Mouse (Mus musculus) limb, embryonic 10.5 days (tissue): ENCODE data around the gene Sectm1b. TPM values are rescaled to one million over a fixed set of nuclear protein-coding genes. Genes with fewer than 3 reads are reported as not detected.

Source experiments
- DNase-seq: peaks from one replicate; pipeline ENCODE4 v3.0.0-alpha.2; 2017; ENCODE audit warnings: low spot score
- H3K27ac ChIP-seq: fragments of 300-500 bp; sonication (generic); 2 replicates; pipeline ENCODE4 v1.5.1; 2016; ENCODE audit warnings: mild to moderate bottlenecking
- H3K27me3 ChIP-seq: fragments of 300-500 bp; sonication (generic); 2 replicates; pipeline ENCODE4 v1.6.1; 2016; ENCODE audit warnings: low read depth, mild to moderate bottlenecking; ENCODE audit not compliant: poor library complexity, severe bottlenecking
- H3K36me3 ChIP-seq: fragments of 300-500 bp; sonication (generic); 2 replicates; pipeline ENCODE4 v1.6.1; 2016; ENCODE audit warnings: mild to moderate bottlenecking, moderate library complexity
- H3K4me1 ChIP-seq: fragments of 300-500 bp; sonication (generic); 2 replicates; pipeline ENCODE4 v1.6.1; 2016
- H3K4me3 ChIP-seq: fragments of 300-500 bp; sonication (generic); 2 replicates; pipeline ENCODE4 v1.5.1; 2016; ENCODE audit warnings: mild to moderate bottlenecking, moderate library complexity
- H3K9me3 ChIP-seq: fragments of 300-500 bp; sonication (generic); replicated peaks from 2 replicates; pipeline ENCODE4 v1.6.1; 2016; ENCODE audit warnings: mild to moderate bottlenecking
- WGBS: fragments of 180-500 bp; shearing (Covaris S2); methylation state at CpG from one replicate; pipeline ENCODE4 v1.1.7; 2016; 5-methylcytosine and 5-hydroxymethylcytosine counted together
- polyA plus RNA-seq: library from polyadenylated mRNA; unstranded; fragments of >200 nt; fragmentation: Nextera tagmentation; extraction: Ambion mirVana; gene quantifications from 2 replicates; pipeline ENCODE4 v1.2.1, GENCODE M21; 2016

Sectm1b gene
- polyA plus RNA-seq, 1 experiment from 2014 or later: not detected

GRCm38 (mm10) chr11:121041636-121042035, 21.7 kb downstream of the Sectm1b start:
- H3K4me1 ChIP-seq: no peaks in the 10 kb centered on the region

DNA sequence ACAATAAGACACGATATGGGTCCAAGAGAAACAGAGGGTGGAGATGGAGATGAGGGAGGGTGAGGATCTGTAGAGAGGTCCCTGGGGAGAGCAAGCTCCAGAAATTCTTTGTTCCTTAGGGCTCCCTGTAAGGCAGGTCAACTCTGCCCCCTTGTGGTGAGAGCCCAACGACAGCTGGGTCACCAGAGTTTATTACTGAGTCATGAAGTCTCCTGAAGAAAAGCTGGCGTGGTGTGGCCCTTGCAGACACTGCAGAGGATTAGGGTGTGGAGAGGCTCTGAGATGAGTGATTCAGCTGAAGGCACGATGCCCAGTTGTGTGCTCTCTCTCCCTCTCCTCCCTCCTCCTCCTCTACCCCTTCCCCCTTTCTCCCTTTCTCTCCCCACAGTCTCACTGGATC, 22.2 kb downstream of the Sectm1b start:
- H3K4me1 ChIP-seq: no peaks in the 10 kb centered on the region
- H3K9me3 ChIP-seq: no peaks in the 10 kb centered on the region
- no peaks in the 10 kb centered on the region for H3K36me3 ChIP-seq
- 5% methylated on average over 4 of the region's 4 CpGs for WGBS
- H3K27ac ChIP-seq: no peak overlapping the region
- no peak overlapping the region for H3K4me3 ChIP-seq
- H3K27me3 ChIP-seq: no peaks in the 10 kb centered on the region; the same call in 1 of the 2 replicates
- peak; percentile 84 for DNase-seq

More at GRCm38 (mm10) chr11:121041636-121042035, 21.7 kb downstream of the Sectm1b start:
- no peaks in the 10 kb centered on the region; the same call in 1 of the 2 replicates for H3K27me3 ChIP-seq
- H3K36me3 ChIP-seq: no peaks in the 10 kb centered on the region
- DNase-seq: no peak
- H3K4me3 ChIP-seq: no peak overlapping the region
- H3K27ac ChIP-seq: no peak overlapping the region
- H3K9me3 ChIP-seq: no peaks in the 10 kb centered on the region
- WGBS: 73% methylated on average over 4 of the region's 4 CpGs

DNA sequence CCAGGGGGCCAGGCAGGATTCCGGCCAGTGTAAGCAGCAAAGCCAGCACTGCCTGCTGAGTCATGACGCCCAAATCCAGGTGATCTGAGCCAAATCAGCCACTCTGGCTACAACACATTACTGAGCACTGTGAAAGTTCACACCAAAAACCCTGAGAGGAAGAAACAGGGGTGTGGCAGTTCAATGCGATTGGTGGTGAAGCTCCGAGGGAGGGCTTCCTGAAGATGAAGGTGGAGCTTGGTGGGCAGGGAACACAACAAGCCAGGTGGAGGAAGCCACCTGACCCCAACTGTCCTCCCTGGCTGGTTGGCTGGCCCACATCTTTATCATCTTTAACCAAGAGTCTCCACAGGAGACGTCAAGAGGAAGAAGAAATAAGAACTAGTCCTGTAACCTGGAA, 24.1 kb downstream of the Sectm1b start, which contains the start of gene Cd7:
TSS of gene Cd7 (minus strand) at position 117 of the 400 bp plus-strand sequence.
- no peak within 1 kb of the TSS for H3K27ac ChIP-seq
- no peak within 1 kb of the TSS for H3K4me3 ChIP-seq
- no peaks in the 10 kb centered on the region for H3K27me3 ChIP-seq
- no peak for DNase-seq
- no peaks in the 10 kb centered on the region for H3K4me1 ChIP-seq
- WGBS: 71% methylated on average over 5 of the region's 5 CpGs
- no peaks in the 10 kb centered on the region for H3K9me3 ChIP-seq
- H3K36me3 ChIP-seq: no peaks in the 10 kb centered on the region

DNA sequence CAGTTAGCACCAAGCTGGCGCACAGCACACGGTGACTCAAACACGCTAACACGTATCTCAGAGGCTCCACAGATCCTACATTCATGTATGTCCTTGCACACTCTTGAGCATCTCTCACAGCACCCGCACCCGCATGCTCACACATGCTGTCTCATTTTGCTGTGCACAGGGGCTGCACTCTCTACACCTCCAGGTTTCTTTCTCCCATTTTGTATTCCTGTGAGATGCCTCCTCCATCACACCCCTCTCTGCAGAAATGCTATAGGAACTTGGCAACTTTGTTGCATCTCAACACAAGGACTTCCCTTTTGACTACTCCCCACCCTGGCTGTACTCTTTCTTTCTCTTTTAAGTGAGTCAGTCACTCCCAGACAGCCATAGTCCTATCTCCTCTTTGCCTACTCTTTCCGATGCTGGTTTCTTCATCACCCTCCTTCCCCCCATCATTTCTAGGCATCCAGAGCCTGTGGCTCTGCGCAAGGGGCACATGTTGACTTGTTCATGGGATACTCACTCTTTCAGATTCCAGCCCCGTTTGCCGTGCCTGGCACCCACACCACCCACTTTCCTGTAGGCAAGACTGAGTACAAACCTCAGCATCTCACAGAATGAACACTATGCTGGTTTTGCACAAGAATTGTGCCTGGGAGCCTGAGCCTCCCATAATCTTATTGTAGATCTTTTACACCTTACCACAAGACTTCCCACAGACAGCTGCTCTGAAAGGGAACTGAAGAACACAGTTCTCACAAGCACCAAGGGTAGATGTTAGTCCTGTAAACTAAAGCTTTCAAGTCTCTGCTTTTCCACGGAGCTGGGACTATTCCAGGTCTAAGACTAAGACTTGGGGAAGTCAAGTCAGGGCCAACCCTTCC, 24.8 kb downstream of the Sectm1b start:
- Histone ChIP-seq H3K4me1 (no peaks in the 10 kb centered on the region), H3K27ac (no peak overlapping the region), H3K27me3 (no peaks in the 10 kb centered on the region), H3K9me3 (no peaks in the 10 kb centered on the region), H3K36me3 (no peaks in the 10 kb centered on the region), H3K4me3 (no peak overlapping the region)
- 88% methylated on average over 11 of the region's 11 CpGs for WGBS
- no peak for DNase-seq

GRCm38 (mm10) chr11:121033118-121033517, 30.3 kb downstream of the Sectm1b start:
- no peaks in the 10 kb centered on the region for H3K4me1 ChIP-seq
- H3K36me3 ChIP-seq: no peaks in the 10 kb centered on the region
- no peaks in the 10 kb centered on the region for H3K27me3 ChIP-seq
- DNase-seq: no peak
- no peak overlapping the region for H3K27ac ChIP-seq
- H3K4me3 ChIP-seq: no peak overlapping the region
- WGBS: 86% methylated on average over 5 of the region's 5 CpGs
- no peaks in the 10 kb centered on the region for H3K9me3 ChIP-seq

DNA sequence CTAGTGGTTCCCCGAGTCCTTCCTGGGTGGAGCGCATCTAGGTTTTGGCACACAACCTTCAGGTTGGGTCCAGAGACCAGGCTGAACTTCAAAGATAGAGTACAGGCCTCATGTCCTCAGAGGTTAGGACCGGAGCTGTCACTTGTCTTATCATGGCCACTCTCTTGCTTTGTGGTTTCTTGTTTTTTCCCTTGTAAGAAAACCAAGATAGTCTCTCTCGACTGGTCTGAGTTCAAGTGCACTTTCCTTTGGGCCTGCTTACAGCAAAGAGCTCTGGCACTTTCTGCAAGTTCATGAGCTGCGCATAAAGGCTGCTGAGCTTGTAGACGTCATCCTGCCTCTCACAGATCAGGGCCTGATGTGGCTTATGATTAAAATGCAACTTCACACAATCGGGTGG, 36.1 kb downstream of the Sectm1b start:
- H3K27ac ChIP-seq: no peak overlapping the region
- H3K36me3 ChIP-seq: no peaks in the 10 kb centered on the region
- WGBS: 91% methylated on average over 7 of the region's 7 CpGs
- no peaks in the 10 kb centered on the region for H3K27me3 ChIP-seq
- H3K4me1 ChIP-seq: no peaks in the 10 kb centered on the region
- no peak for DNase-seq
- no peaks in the 10 kb centered on the region for H3K9me3 ChIP-seq
- H3K4me3 ChIP-seq: no peak overlapping the region

DNA sequence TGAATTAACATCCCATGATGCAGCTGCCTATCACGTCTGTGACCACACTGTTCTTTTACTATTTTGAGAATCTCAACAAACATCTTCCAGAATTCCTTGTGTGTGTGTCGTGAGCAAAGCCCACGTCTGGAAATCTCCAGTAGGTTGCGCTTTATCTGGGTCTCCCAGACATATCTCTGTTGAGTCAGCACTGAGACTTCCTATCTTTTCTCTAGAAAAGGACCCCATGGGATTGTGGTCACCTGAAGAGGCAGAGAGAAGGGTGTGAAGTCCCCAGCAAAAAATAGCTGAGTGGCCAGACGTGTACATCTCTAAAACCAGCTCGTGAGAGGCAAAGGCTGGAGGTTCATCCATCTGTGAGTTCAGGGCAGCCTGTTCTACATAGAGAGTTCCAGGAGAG, 39.2 kb downstream of the Sectm1b start:
- H3K4me3 ChIP-seq: no peak overlapping the region
- DNase-seq: no peak
- no peaks in the 10 kb centered on the region for H3K36me3 ChIP-seq
- no peak overlapping the region for H3K27ac ChIP-seq
- 77% methylated on average over 6 of the region's 6 CpGs for WGBS
- no peaks in the 10 kb centered on the region for H3K27me3 ChIP-seq
- H3K9me3 ChIP-seq: no peaks in the 10 kb centered on the region
- no peaks in the 10 kb centered on the region for H3K4me1 ChIP-seq

DNA sequence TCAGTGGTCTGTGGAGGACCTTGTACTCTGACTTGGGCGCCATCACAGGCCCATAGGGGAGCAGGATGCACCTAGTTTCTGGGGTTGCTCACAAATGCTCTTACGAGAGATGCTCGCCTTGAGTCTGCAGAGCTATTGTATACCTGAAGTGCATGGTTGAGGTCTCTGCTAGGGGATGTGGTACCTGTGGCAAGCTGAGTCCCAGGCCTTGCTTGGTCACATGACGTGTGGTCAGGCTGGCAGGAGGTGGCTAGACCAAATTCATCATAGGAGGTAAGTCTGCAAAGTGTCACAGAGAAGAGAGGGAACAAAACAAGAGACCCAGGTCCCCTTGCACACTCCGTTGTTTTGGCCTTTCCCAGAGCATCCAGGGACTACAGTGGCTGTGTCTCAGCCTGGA, 43.9 kb downstream of the Sectm1b start:
- DNase-seq: no peak
- Histone ChIP-seq H3K4me1 (peaks cover 6% of the 10 kb centered on the region; the same call in 1 of the 2 replicates), H3K36me3 (no peaks in the 10 kb centered on the region), H3K27me3 (0 out of 2 replicates have a peak, but pooled peaks cover 4% of the 10 kb centered on the region), H3K27ac (no peak overlapping the region), H3K4me3 (no peak overlapping the region), H3K9me3 (no peaks in the 10 kb centered on the region)
- WGBS: 80% methylated on average over 5 of the region's 5 CpGs

GRCm38 (mm10) chr11:121017703-121018102, 45.7 kb downstream of the Sectm1b start:
- Histone ChIP-seq H3K4me3 (no peak overlapping the region), H3K27ac (no peak overlapping the region), H3K27me3 (0 out of 2 replicates have a peak, but pooled peaks cover 4% of the 10 kb centered on the region), H3K36me3 (no peaks in the 10 kb centered on the region), H3K9me3 (no peaks in the 10 kb centered on the region), H3K4me1 (peaks cover 6% of the 10 kb centered on the region; the same call in 1 of the 2 replicates)
- WGBS: 41% methylated on average over 3 of the region's 3 CpGs
- peak; percentile 72 for DNase-seq

GRCm38 (mm10) chr11:121015472-121015871, 47.9 kb downstream of the Sectm1b start:
- DNase-seq: no peak
- H3K27me3 ChIP-seq: 0 out of 2 replicates have a peak, but pooled peaks cover 4% of the 10 kb centered on the region
- H3K9me3 ChIP-seq: no peaks in the 10 kb centered on the region
- WGBS: 65% methylated on average over 6 of the region's 6 CpGs
- H3K4me3 ChIP-seq: no peak overlapping the region
- peaks cover 6% of the 10 kb centered on the region; the same call in 1 of the 2 replicates for H3K4me1 ChIP-seq
- no peaks in the 10 kb centered on the region for H3K36me3 ChIP-seq
- H3K27ac ChIP-seq: no peak overlapping the region

DNA sequence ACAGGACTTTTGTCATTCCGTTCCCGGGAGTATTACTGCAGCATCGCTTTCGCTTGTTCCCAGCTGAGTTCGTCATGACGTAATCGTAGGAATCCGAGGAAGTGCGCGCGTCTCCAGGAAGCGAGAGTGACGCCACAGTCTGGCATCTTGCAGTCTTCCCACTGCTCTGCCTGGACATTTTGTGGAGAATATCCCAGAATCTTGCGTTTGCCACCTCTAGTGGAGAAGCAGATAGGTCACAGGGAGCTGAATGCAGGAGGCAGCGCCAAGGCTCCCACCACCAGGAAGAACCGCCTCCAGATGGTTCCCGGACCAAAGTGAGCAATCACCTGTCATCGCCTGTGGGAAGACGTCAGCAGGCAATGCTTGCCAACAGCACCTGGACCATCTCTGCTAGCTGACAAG, 48.5 kb downstream of the Sectm1b start:
- peak overlapping the region; percentile 22; the same call in 1 of the 2 replicates for H3K4me3 ChIP-seq
- H3K9me3 ChIP-seq: no peaks in the 10 kb centered on the region
- peaks cover 6% of the 10 kb centered on the region; the same call in 1 of the 2 replicates for H3K4me1 ChIP-seq
- no peak overlapping the region for H3K27ac ChIP-seq
- 0 out of 2 replicates have a peak, but pooled peaks cover 4% of the 10 kb centered on the region for H3K27me3 ChIP-seq
- WGBS: 57% methylated on average over 19 of the region's 19 CpGs
- no peak for DNase-seq
- H3K36me3 ChIP-seq: no peaks in the 10 kb centered on the region

DNA sequence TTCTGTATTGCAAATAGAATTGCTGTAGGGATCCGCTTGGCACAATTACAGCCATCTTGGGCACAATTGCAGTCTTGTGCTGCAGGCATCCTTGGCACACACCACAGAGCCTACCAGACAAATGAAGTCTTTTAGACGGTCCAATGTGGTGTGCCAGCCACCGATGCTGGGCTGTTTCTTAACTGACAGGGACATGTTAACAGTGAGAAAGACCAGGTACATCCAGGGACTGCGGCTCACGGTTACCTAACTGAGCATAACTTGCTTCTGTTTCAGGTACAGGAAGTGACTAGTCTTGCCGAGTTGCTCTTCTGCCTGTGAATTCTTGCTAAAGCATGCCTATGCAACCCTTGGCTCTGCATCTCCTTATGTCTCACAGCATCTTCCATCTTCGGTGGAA, 49.7 kb downstream of the Sectm1b start:
- Histone ChIP-seq H3K4me1 (peaks cover 6% of the 10 kb centered on the region; the same call in 1 of the 2 replicates), H3K9me3 (no peaks in the 10 kb centered on the region), H3K27me3 (0 out of 2 replicates have a peak, but pooled peaks cover 4% of the 10 kb centered on the region), H3K4me3 (no peak overlapping the region), H3K36me3 (no peaks in the 10 kb centered on the region), H3K27ac (no peak overlapping the region)
- WGBS: 88% methylated on average over 7 of the region's 7 CpGs
- no peak for DNase-seq

DNA sequence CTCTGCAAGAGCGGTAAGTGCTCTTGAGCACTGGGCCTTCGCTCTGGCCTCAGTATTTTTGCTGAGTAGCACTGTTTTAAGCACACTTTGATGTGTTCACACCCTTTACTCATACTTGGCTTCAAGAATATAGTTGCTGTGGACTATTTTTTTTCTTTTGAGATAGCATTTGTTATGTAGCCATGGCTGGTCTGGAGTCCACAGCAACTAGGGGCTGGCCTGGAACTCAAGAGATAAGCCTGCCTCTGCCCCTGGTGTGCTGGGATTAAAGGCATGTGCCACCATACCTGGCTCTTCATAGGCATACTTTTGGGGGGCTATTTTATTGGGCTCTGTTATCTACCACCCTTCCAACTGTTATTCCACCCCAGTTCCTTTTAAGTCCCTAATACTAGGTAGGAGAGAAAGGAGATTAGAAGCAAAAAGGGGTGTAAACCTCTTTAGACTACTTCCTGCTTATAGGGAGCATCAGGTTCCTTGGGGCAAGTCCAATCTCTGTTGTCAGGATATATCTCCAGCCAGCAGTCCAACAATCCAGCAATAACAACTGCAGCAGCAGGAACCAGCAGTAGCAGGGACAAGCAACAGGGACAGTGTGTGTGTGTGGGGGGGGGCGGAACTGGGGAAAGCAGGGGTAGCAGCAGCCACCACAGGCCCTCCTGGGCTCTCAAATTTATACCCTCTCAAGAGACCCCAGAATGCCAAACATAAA, 53.2 kb downstream of the Sectm1b start:
- H3K9me3 ChIP-seq: no peaks in the 10 kb centered on the region
- H3K4me3 ChIP-seq: no peak overlapping the region
- no peaks in the 10 kb centered on the region for H3K36me3 ChIP-seq
- DNase-seq: no peak
- H3K27ac ChIP-seq: no peak overlapping the region
- H3K27me3 ChIP-seq: no peaks in the 10 kb centered on the region
- peaks cover 11% of the 10 kb centered on the region for H3K4me1 ChIP-seq
- 88% methylated on average over 3 of the region's 3 CpGs for WGBS
